Mouse (Mus musculus): ENCODE measurements around the gene Nr1d1. TPM values are rescaled to one million over a fixed set of nuclear protein-coding genes. Genes with fewer than 3 reads are reported as not detected.

Gene Nr1d1
- total and polyA plus RNA-seq, 3 experiments = 2.0 to 5.6 TPM; not detected in 1

GRCm38 (mm10) chr11:98809457-98810290 is 34.5 kb upstream of the Nr1d1 start:
- Histone ChIP-seq H3K27me3 (ENCODE audit: control insufficient read depth in 1 of 2, insufficient read depth in 2 of 2, low read length in 2 of 2) (no peaks in the 10 kb centered on the region), H3K9ac (ENCODE audit: control insufficient read depth, low read depth, low read length, poor library complexity, severe bottlenecking) (peak overlapping the region; percentile 93), H3K4me1 (ENCODE audit: control insufficient read depth in 1 of 2, insufficient read depth in 2 of 2, low read length in 2 of 2) (peaks cover 3 to 11% of the 10 kb centered on the region in 2 experiments; a peak in 3 of 4 replicates), H3K27ac (ENCODE audit: control insufficient read depth, low read depth, low read length) (peak overlapping the region; percentile 76), H3K36me3 (ENCODE audit: control insufficient read depth in 1 of 2, insufficient read depth in 2 of 2, low read length in 2 of 2) (peaks cover 21 to 34% of the 10 kb centered on the region in 2 experiments), H3K9me3 (replicated peaks; ENCODE audit: insufficient read depth, low read length) (no peaks in the 10 kb centered on the region), H3K79me2 (ENCODE audit: control insufficient read depth, insufficient read depth, low read length, poor library complexity) (peaks cover 37% of the 10 kb centered on the region), H3K4me3 (ENCODE audit: control insufficient read depth in 1 of 2, insufficient read depth in 1 of 2, low read depth in 2 of 2, low read length in 2 of 2) (peak overlapping the region; percentile 79 to 93)
- peak; percentile 100 for DNase-seq (ENCODE audit: low read depth, low spot score)
- no peak for TF ChIP-seq GATA1 (IDR thresholded peaks at IDR 0.05; ENCODE audit: low read depth, low read length)
- TF ChIP-seq USF2 (IDR thresholded peaks at IDR 0.05; ENCODE audit: borderline replicate concordance in 1 of 2, insufficient read depth in 1 of 2, low read depth in 1 of 2, low read length in 2 of 2) = no peak
- no peak for TF ChIP-seq ZC3H11A (IDR thresholded peaks at IDR 0.05; ENCODE audit: low read depth, low read length)
- no peak for TF ChIP-seq MYB (IDR thresholded peaks at IDR 0.05; ENCODE audit: low read depth, low read length)
- TF ChIP-seq UBTF (IDR thresholded peaks at IDR 0.05; ENCODE audit: borderline replicate concordance, insufficient read depth, low read depth, low read length) = peak; percentile 68; the same call in 1 of the 2 replicates
- peak; percentile 88; the same call in 1 of the 2 replicates for TF ChIP-seq POLR2AphosphoS2 (IDR thresholded peaks at IDR 0.05; ENCODE audit: low read length)
- no peak for TF ChIP-seq CHD1 (IDR thresholded peaks at IDR 0.05; ENCODE audit: low read depth, low read length)
- no peak for TF ChIP-seq GABPA (IDR thresholded peaks at IDR 0.05; ENCODE audit: low read depth, low read length)
- TF ChIP-seq NRF1 (IDR thresholded peaks at IDR 0.05; ENCODE audit: insufficient read depth, low read depth, low read length, poor library complexity, severe bottlenecking) = peak; percentile 54
- TF ChIP-seq EP300 (IDR thresholded peaks at IDR 0.05; ENCODE audit: low read depth in 1 of 2, low read length in 2 of 2) = no peak
- TF ChIP-seq ZKSCAN1 (IDR thresholded peaks at IDR 0.05; ENCODE audit: low read depth, low read length) = no peak
- TF ChIP-seq POLR2A (IDR thresholded peaks at IDR 0.05; ENCODE audit: control insufficient read depth in 1 of 2, insufficient read depth in 1 of 2, low read depth in 1 of 2, low read length in 2 of 2, poor library complexity in 1 of 2) = peak; percentile 94 to 97
- no peak for TF ChIP-seq TAL1 (IDR thresholded peaks at IDR 0.05; ENCODE audit: low read length)
- peak; percentile 88 for TF ChIP-seq HCFC1 (IDR thresholded peaks at IDR 0.05; ENCODE audit: low read depth, low read length)
- TF ChIP-seq JUND (IDR thresholded peaks at IDR 0.05; ENCODE audit: low read depth, low read length) = no peak
- peak; percentile 97 for TF ChIP-seq BHLHE40 (IDR thresholded peaks at IDR 0.05; ENCODE audit: borderline replicate concordance, low read depth, low read length)
- TF ChIP-seq ZMIZ1 (IDR thresholded peaks at IDR 0.05; ENCODE audit: low read depth, low read length) = peak; percentile 93
- TF ChIP-seq CHD2 (IDR thresholded peaks at IDR 0.05; ENCODE audit: low read length) = no peak
- TF ChIP-seq MAFK (IDR thresholded peaks at IDR 0.05; ENCODE audit: borderline replicate concordance, low read depth, low read length) = no peak
- TF ChIP-seq USF1 (IDR thresholded peaks at IDR 0.05; ENCODE audit: low read depth, low read length) = no peak
- peak; percentile 87 for TF ChIP-seq SIN3A (IDR thresholded peaks at IDR 0.05; ENCODE audit: low read length)
- TF ChIP-seq CTCF (IDR thresholded peaks at IDR 0.05 in 2 of 3, conservative IDR thresholded peaks at IDR 0.05 in 1 of 3; ENCODE audit: control insufficient read depth in 1 of 3, insufficient read depth in 1 of 3, low read depth in 2 of 3, low read length in 3 of 3, poor library complexity in 1 of 3, severe bottlenecking in 1 of 3) = peak in 2 of 3 experiments; percentile 7 to 11; a peak in 1 of 6 replicates
- no peak for TF ChIP-seq E2F4 (IDR thresholded peaks at IDR 0.05; ENCODE audit: borderline replicate concordance, low read depth, low read length)
- TF ChIP-seq ELF1 (IDR thresholded peaks at IDR 0.05; ENCODE audit: low read depth, low read length) = peak; percentile 43
- TF ChIP-seq RCOR1 (IDR thresholded peaks at IDR 0.05; ENCODE audit: low read depth, low read length) = no peak
- TF ChIP-seq RAD21 (IDR thresholded peaks at IDR 0.05; ENCODE audit: low read depth, low read length) = no peak
- peak; percentile 78; the same call in 1 of the 2 replicates for TF ChIP-seq MAX (IDR thresholded peaks at IDR 0.05; ENCODE audit: low read length)
- TF ChIP-seq ZNF384 (IDR thresholded peaks at IDR 0.05; ENCODE audit: low read depth, low read length) = no peak
- TF ChIP-seq TCF12 (IDR thresholded peaks at IDR 0.05; ENCODE audit: low read depth, low read length) = peak; percentile 56
- peak; percentile 78 for TF ChIP-seq TBP (IDR thresholded peaks at IDR 0.05; ENCODE audit: low read depth, low read length)
- peak; percentile 96 for TF ChIP-seq NELFE (IDR thresholded peaks at IDR 0.05; ENCODE audit: low read depth, low read length)
- peak; percentile 94 for TF ChIP-seq MXI1 (IDR thresholded peaks at IDR 0.05; ENCODE audit: low read depth, low read length)
- TF ChIP-seq KAT2A (conservative IDR thresholded peaks at IDR 0.05; ENCODE audit: low read depth, low read length) = no peak; the same call in 1 of the 2 replicates
- TF ChIP-seq MYC (IDR thresholded peaks at IDR 0.05; ENCODE audit: low read depth, low read length) = peak; percentile 79; the same call in 1 of the 2 replicates
- TF ChIP-seq SMC3 (IDR thresholded peaks at IDR 0.05; ENCODE audit: low read depth, low read length) = no peak
- TF ChIP-seq MAZ (IDR thresholded peaks at IDR 0.05; ENCODE audit: low read depth, low read length) = 0 out of 2 replicates have a peak, but pooled peaks have one; percentile 66

Measured in MEL (cell line).